Mouse (Mus musculus): ENCODE measurements at regions not wholly inside any gene's neighbourhood (a gene's known extent, or its start where the extent isn't known, plus 50 kb on each side); places are given as distances from the start of the nearest gene placed in this dataset.
"Not testable (repeated sequence)": the region's sequence is repeated elsewhere in the genome, so short reads cannot be mapped to it uniquely, and the experiment has no call there.

DNA sequence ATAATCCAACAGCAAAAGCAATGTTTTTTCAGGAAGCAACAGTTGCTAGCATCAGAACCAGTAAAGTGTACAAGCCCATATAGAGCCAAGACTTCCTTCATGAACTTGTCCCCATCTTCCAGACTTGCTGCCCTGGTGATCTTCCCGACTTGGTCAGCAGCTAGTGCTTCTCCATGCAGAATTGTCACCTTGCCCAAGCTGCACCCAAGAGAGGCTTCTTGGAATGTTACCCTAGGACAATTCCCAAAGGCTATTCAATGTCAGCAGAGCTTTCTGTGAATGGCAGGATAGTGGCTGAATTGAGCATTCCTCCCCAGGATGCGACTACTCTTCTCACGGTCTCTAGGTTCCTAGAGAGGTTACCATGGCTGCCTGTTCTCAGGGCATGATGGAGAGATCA is 479.6 kb upstream of the BB014433 start:
- Histone ChIP-seq H3K4me2 (replicated peaks; ENCODE audit: low read depth, low read length) (no peak overlapping the region), H3K9ac (replicated peaks; ENCODE audit: low read depth, low read length) (no peak overlapping the region), H3K27me3 (ENCODE audit: control insufficient read depth, insufficient read depth, low read length) (no peaks in the 10 kb centered on the region), H3K27ac (ENCODE audit: low read length) (no peak overlapping the region), H3K9me3 (ENCODE audit: control insufficient read depth, low read depth, low read length) (no peaks in the 10 kb centered on the region), H3K4me3 (ENCODE audit: low read depth, low read length) (no peak overlapping the region), H3K36me3 (ENCODE audit: control insufficient read depth, insufficient read depth, low read length) (no peaks in the 10 kb centered on the region), H3K4me1 (ENCODE audit: control insufficient read depth, insufficient read depth, low read length) (no peaks in the 10 kb centered on the region)
- ATAC-seq (ENCODE audit: insufficient number of reproducible peaks, insufficient read depth, low FRiP score, low read depth): no peak
- WGBS: 89% methylated on average over 3 of the region's 3 CpGs

- 72% methylated on average over 18 of the region's 19 CpGs for WGBS
Observed at GRCm38 (mm10) chr8:15519896-15520295, 474.0 kb upstream of the BB014433 start.

DNA sequence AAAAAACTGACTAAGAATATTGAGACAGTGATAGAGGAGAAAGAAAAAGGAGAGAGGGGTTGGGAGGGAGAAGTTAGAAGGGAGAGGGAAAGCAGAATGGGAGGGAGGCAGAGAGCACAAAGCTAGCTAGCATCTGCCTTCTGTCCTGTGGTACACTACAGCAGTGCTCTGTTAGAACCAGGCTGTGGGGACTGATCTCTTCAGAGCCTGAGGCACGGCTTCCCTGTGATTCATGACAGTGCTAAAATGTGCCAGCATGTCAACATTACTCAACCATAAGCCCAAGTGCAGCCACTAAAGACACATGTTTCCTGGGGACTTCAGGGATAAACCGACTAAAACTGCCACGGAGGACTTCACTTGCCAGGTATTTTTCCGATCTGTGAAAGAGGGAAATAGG is 455.1 kb upstream of the BB014433 start:
- Histone ChIP-seq H3K4me3 (ENCODE audit: low read depth, low read length) (no peak overlapping the region), H3K27me3 (ENCODE audit: control insufficient read depth, insufficient read depth, low read length) (no peaks in the 10 kb centered on the region), H3K9me3 (ENCODE audit: control insufficient read depth, low read depth, low read length) (no peaks in the 10 kb centered on the region), H3K4me2 (replicated peaks; ENCODE audit: low read depth, low read length) (no peak overlapping the region), H3K4me1 (ENCODE audit: control insufficient read depth, insufficient read depth, low read length) (no peaks in the 10 kb centered on the region), H3K27ac (ENCODE audit: low read length) (no peak overlapping the region), H3K36me3 (ENCODE audit: control insufficient read depth, insufficient read depth, low read length) (no peaks in the 10 kb centered on the region), H3K9ac (replicated peaks; ENCODE audit: low read depth, low read length) (no peak overlapping the region)
- WGBS: 67% methylated on average over 4 of the region's 4 CpGs
- ATAC-seq (ENCODE audit: insufficient number of reproducible peaks, insufficient read depth, low FRiP score, low read depth): no peak

More at GRCm38 (mm10) chr8:15519896-15520295, 474.0 kb upstream of the BB014433 start:
- H3K27ac ChIP-seq (ENCODE audit: low read length); H3K9ac ChIP-seq (replicated peaks; ENCODE audit: low read depth, low read length); H3K4me2 ChIP-seq (replicated peaks; ENCODE audit: low read depth, low read length); H3K4me3 ChIP-seq (ENCODE audit: low read depth, low read length); H3K4me1 ChIP-seq (ENCODE audit: control insufficient read depth, insufficient read depth, low read length); H3K27me3 ChIP-seq (ENCODE audit: control insufficient read depth, insufficient read depth, low read length); ATAC-seq (ENCODE audit: insufficient number of reproducible peaks, insufficient read depth, low FRiP score, low read depth); H3K36me3 ChIP-seq (ENCODE audit: control insufficient read depth, insufficient read depth, low read length); H3K9me3 ChIP-seq (ENCODE audit: control insufficient read depth, low read depth, low read length): not testable (repeated sequence)

- WGBS: 86% methylated on average over 5 of the region's 5 CpGs
- H3K4me2 ChIP-seq (replicated peaks; ENCODE audit: low read depth, low read length): no peak overlapping the region
- H3K4me3 ChIP-seq (ENCODE audit: low read depth, low read length): no peak overlapping the region
- H3K4me1 ChIP-seq (ENCODE audit: control insufficient read depth, insufficient read depth, low read length): no peaks in the 10 kb centered on the region
- ATAC-seq (ENCODE audit: insufficient number of reproducible peaks, insufficient read depth, low FRiP score, low read depth): no peak
- H3K9me3 ChIP-seq (ENCODE audit: control insufficient read depth, low read depth, low read length): no peaks in the 10 kb centered on the region
- no peaks in the 10 kb centered on the region for H3K36me3 ChIP-seq (ENCODE audit: control insufficient read depth, insufficient read depth, low read length)
- H3K27me3 ChIP-seq (ENCODE audit: control insufficient read depth, insufficient read depth, low read length): no peaks in the 10 kb centered on the region
- H3K9ac ChIP-seq (replicated peaks; ENCODE audit: low read depth, low read length): no peak overlapping the region
- no peak overlapping the region for H3K27ac ChIP-seq (ENCODE audit: low read length)
Observed at GRCm38 (mm10) chr8:15497566-15497965, 451.7 kb upstream of the BB014433 start.

- no peaks in the 10 kb centered on the region for H3K4me1 ChIP-seq (ENCODE audit: control insufficient read depth, insufficient read depth, low read length)
- ATAC-seq (ENCODE audit: insufficient number of reproducible peaks, insufficient read depth, low FRiP score, low read depth): no peak
- H3K36me3 ChIP-seq (ENCODE audit: control insufficient read depth, insufficient read depth, low read length): no peaks in the 10 kb centered on the region
- no peak overlapping the region for H3K4me3 ChIP-seq (ENCODE audit: low read depth, low read length)
- H3K27me3 ChIP-seq (ENCODE audit: control insufficient read depth, insufficient read depth, low read length): no peaks in the 10 kb centered on the region
- H3K27ac ChIP-seq (ENCODE audit: low read length): no peak overlapping the region
- 84% methylated on average over 11 of the region's 11 CpGs for WGBS
- H3K4me2 ChIP-seq (replicated peaks; ENCODE audit: low read depth, low read length): no peak overlapping the region
- H3K9me3 ChIP-seq (ENCODE audit: control insufficient read depth, low read depth, low read length): no peaks in the 10 kb centered on the region
- H3K9ac ChIP-seq (replicated peaks; ENCODE audit: low read depth, low read length): no peak overlapping the region
Observed at GRCm38 (mm10) chr8:15496248-15496647, 450.4 kb upstream of the BB014433 start.

DNA sequence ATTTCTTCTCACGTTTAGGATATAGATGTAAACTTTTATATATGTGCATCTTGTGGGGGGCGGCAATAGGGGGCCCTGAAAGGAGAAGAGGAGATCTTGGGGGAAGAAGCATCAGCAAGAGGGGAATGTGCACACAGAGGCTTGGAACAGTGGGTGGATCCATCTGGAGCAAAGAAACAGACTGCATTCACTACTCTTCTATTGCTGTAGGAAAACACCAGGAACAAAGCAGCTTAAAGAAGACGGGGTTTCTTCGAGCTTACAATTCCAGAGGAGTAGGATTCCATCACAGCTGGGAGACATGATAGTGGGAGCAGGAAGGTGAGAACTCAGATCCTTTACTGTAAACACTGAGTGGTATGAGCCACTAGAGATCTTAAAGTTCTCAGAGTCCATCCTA is 444.9 kb upstream of the BB014433 start:
- Histone ChIP-seq H3K4me2 (replicated peaks; ENCODE audit: low read depth, low read length) (no peak overlapping the region), H3K4me3 (ENCODE audit: low read depth, low read length) (no peak overlapping the region), H3K27ac (ENCODE audit: low read length) (no peak overlapping the region), H3K9me3 (ENCODE audit: control insufficient read depth, low read depth, low read length) (no peaks in the 10 kb centered on the region), H3K9ac (replicated peaks; ENCODE audit: low read depth, low read length) (no peak overlapping the region), H3K36me3 (ENCODE audit: control insufficient read depth, insufficient read depth, low read length) (no peaks in the 10 kb centered on the region), H3K27me3 (ENCODE audit: control insufficient read depth, insufficient read depth, low read length) (no peaks in the 10 kb centered on the region), H3K4me1 (ENCODE audit: control insufficient read depth, insufficient read depth, low read length) (no peaks in the 10 kb centered on the region)
- no peak for ATAC-seq (ENCODE audit: insufficient number of reproducible peaks, insufficient read depth, low FRiP score, low read depth)
- 83% methylated on average over 4 of the region's 4 CpGs for WGBS

- H3K36me3 ChIP-seq (ENCODE audit: control insufficient read depth, insufficient read depth, low read length): no peaks in the 10 kb centered on the region
- H3K27ac ChIP-seq (ENCODE audit: low read length): no peak overlapping the region
- no peak for ATAC-seq (ENCODE audit: insufficient number of reproducible peaks, insufficient read depth, low FRiP score, low read depth)
- no peak overlapping the region for H3K4me2 ChIP-seq (replicated peaks; ENCODE audit: low read depth, low read length)
- H3K4me3 ChIP-seq (ENCODE audit: low read depth, low read length): no peak overlapping the region
- H3K9ac ChIP-seq (replicated peaks; ENCODE audit: low read depth, low read length): no peak overlapping the region
- H3K4me1 ChIP-seq (ENCODE audit: control insufficient read depth, insufficient read depth, low read length): no peaks in the 10 kb centered on the region
- WGBS: 59% methylated on average over 5 of the region's 5 CpGs
- H3K27me3 ChIP-seq (ENCODE audit: control insufficient read depth, insufficient read depth, low read length): no peaks in the 10 kb centered on the region
- H3K9me3 ChIP-seq (ENCODE audit: control insufficient read depth, low read depth, low read length): no peaks in the 10 kb centered on the region
Observed at GRCm38 (mm10) chr8:15487579-15487978, 441.7 kb upstream of the BB014433 start.

GRCm38 (mm10) chr8:15470561-15470960 is 424.7 kb upstream of the BB014433 start:
- Histone ChIP-seq H3K27me3 (ENCODE audit: control insufficient read depth, insufficient read depth, low read length) (no peaks in the 10 kb centered on the region), H3K27ac (ENCODE audit: low read length) (no peak overlapping the region), H3K4me1 (ENCODE audit: control insufficient read depth, insufficient read depth, low read length) (no peaks in the 10 kb centered on the region), H3K36me3 (ENCODE audit: control insufficient read depth, insufficient read depth, low read length) (no peaks in the 10 kb centered on the region), H3K4me2 (replicated peaks; ENCODE audit: low read depth, low read length) (no peak overlapping the region), H3K4me3 (ENCODE audit: low read depth, low read length) (no peak overlapping the region), H3K9me3 (ENCODE audit: control insufficient read depth, low read depth, low read length) (no peaks in the 10 kb centered on the region), H3K9ac (replicated peaks; ENCODE audit: low read depth, low read length) (no peak overlapping the region)
- no peak for ATAC-seq (ENCODE audit: insufficient number of reproducible peaks, insufficient read depth, low FRiP score, low read depth)
- WGBS: 84% methylated on average over 4 of the region's 4 CpGs

Measured in stomach, embryonic 14.5 days (tissue).